Mouse (Mus musculus) cortical plate, adult 2 months (tissue): ENCODE data around the gene Snupn. TPM values are rescaled to one million over a fixed set of nuclear protein-coding genes. Genes with fewer than 3 reads are reported as not detected.
"Not testable (repeated sequence)": the region's sequence is repeated elsewhere in the genome, so short reads cannot be mapped to it uniquely, and the experiment has no call there.

Experiments used
- H3K27ac ChIP-seq: fragments of 200-500 bp; 2 replicates; pipeline ENCODE4 v1.5.1; 2012; ENCODE audit warnings: low read length, control low read depth, inconsistent platforms; ENCODE audit not compliant: insufficient read depth
- H3K4me1 ChIP-seq: fragments of 200-500 bp; 2 replicates; pipeline ENCODE4 v1.6.1; 2011; ENCODE audit warnings: low read length; ENCODE audit not compliant: control insufficient read depth, insufficient read depth
- H3K4me3 ChIP-seq: fragments of 200-500 bp; 2 replicates; pipeline ENCODE4 v1.5.1; 2011; ENCODE audit warnings: mild to moderate bottlenecking, low read length, control low read depth; ENCODE audit not compliant: insufficient read depth
- CTCF ChIP-seq: fragments of 200-500 bp; IDR thresholded peaks from 2 replicates; pipeline ENCODE4 v1.5.1; 2011; ENCODE audit warnings: mild to moderate bottlenecking, control low read depth, low read length; ENCODE audit not compliant: insufficient read depth; ENCODE audit errors: extremely low read depth
- POLR2A ChIP-seq: fragments of 200-500 bp; IDR thresholded peaks from 2 replicates; pipeline ENCODE4 v1.6.1; 2011; ENCODE audit warnings: mild to moderate bottlenecking, low read length, control low read depth; ENCODE audit not compliant: insufficient read depth; ENCODE audit errors: extremely low read depth
- polyA plus RNA-seq: library from polyadenylated mRNA; depleted of rRNA; stranded (reverse); fragments of >200 nt; gene quantifications from 2 replicates; pipeline ENCODE4 v1.2.3, GENCODE M21; 2012; rRNA removed

Gene Snupn
- polyA plus RNA-seq, 1 experiment, result 16.0 TPM

DNA sequence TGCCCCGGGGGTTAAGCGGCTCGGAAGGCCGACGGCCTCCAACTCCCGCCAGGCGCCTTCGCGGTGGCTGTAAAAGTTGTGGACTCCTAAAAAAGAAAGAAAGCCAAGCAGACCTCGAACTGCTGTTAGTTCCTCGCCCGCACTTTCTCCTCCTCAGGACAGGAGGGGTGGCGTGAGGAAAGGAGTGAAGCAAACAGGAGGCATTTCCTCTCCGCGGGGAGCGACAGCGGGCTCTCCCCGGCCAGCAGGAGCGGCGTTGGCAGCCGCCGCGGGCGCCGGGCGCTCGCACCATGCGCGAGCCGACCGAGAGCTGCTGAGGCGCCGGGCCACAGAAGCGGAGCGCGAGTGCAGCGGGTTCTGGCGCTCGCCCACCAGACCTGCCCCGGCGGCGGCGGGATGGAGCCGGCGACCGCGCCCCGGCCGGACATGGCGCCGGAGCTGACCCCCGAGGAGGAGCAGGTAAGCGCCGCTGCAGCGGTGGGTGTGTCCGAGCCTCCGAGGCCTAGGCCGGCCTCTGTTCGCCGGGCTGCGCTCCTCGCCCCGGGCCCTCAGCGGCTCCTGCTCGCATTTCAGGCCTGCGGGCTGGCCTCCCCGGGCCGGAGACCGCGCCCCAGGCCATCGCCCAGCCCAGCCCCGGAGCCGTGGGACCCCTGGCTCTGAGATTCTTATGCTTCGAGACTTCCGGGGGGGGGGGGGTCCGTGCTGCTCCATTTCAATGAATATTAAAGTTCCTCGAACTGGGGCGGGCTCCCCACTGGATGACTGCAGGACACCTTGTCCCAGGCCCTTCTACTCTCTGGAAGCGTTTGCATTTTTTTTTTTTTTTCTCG is 44.7 kb downstream of the Snupn start:
- TF ChIP-seq CTCF (no peak), POLR2A (no peak)
- Histone ChIP-seq H3K27ac (peak overlapping the region; percentile 95), H3K4me1 (no peaks in the 10 kb centered on the region; the same call in 1 of the 2 replicates), H3K4me3 (peak overlapping the region; percentile 100)

DNA sequence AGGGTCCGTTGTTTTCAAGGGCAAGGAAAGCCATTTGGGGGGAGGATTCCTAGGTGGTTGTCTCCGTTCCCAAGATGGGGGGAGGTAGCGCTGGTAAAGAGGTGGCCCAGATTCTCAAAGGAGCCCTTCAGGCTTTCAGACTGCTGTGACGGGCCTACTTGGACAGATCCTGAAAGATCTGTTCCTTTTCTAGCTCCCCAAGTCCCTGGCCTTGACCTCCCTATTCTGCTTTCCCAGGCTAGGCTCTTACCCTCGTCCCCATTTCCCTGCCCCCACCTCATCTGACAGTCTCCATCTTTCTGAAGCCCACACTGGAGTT is 45.3 kb downstream of the Snupn start:
- H3K27ac ChIP-seq, result peak overlapping the region; percentile 89
- peak overlapping the region; percentile 100 for H3K4me3 ChIP-seq
- no peaks in the 10 kb centered on the region; the same call in 1 of the 2 replicates for H3K4me1 ChIP-seq
- TF ChIP-seq CTCF (no peak), POLR2A (no peak)

DNA sequence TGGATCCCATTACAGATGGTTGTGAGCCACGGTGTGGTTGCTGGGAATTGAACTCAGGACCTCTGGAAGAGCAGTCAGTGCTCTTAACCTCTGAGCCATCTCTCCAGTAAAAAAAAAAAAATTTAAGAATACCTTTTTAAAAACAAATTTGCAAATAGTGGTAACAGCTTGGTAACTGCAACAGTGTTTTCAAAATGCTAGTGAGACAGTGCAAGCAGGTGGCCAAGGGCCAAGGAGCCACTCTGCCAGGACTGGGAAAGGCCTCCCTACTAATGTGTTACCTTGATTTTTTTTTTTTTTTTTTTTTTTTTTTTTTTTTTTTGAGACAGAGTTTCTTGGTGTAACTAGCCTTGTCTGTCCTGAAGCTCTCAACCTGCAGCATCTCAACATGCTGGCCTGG is 46.5 kb downstream of the Snupn start:
- not testable (repeated sequence) for H3K4me1 ChIP-seq, H3K4me3 ChIP-seq, H3K27ac ChIP-seq

DNA sequence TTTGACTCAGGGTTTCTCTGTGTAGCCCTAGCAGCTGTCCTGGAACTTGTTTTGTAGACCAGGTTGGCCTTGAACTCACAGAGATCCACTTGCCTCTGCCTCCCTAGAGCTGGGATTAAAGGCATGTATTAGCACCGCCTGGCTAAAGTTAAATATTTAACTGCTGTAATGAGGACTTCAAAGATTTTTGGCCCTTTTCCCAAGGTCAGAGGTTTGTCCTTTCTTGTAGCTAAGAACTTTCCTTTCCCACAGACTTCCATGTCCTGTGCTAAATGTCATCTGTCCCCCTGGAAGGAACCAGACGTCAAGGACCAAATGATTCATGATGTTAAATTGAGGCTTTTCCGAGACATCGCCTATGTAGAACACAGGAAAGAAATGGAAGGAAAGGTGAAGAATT is 52.3 kb downstream of the Snupn start:
- TF ChIP-seq POLR2A (no peak), CTCF (no peak)
- Histone ChIP-seq H3K4me3 (no peak overlapping the region), H3K27ac (no peak overlapping the region), H3K4me1 (no peaks in the 10 kb centered on the region; the same call in 1 of the 2 replicates)

DNA sequence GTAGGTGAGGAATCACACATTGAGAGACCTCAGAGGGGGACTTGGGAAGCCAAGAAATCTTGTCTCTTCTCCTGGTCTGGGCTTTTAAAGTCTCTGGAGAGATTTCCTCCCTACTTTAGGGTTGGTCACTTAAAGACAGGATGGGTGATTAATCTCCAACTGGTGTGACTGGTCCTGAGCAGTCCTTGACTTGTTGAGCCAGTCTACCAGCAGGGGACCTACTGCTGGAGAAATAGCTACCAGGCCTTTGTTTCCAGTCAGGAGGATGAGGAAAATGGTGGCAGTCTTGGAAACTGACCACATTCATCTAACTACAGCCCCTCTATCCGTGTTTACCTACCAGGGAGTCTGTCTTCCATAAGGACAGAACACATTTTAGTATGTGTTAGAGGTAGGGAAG is 61.7 kb downstream of the Snupn start:
- TF ChIP-seq CTCF (no peak), POLR2A (no peak)
- Histone ChIP-seq H3K4me1 (no peaks in the 10 kb centered on the region), H3K27ac (no peak overlapping the region), H3K4me3 (no peak overlapping the region)

DNA sequence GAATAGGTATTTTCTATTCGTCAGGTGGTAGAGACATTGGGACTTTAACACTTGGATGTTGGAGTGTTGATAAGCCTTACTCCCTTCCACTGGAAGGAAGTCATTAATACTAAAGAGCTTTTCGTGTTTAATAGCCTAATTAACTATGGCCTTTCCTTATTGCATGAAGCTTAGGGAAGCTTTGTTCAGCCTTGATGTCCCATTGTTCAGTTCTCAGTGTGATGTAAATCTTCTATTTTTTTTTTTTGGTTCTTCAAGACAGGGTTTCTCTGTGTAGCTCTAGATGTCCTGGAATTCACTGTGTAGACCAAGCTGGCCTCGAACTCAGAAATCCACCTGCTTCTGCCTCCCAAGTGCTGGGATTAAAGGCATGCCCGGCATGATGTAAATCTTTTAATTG is 62.2 kb downstream of the Snupn start:
- no peak for TF ChIP-seq POLR2A
- no peak for TF ChIP-seq CTCF
- Histone ChIP-seq H3K27ac (no peak overlapping the region), H3K4me1 (no peaks in the 10 kb centered on the region), H3K4me3 (no peak overlapping the region)

DNA sequence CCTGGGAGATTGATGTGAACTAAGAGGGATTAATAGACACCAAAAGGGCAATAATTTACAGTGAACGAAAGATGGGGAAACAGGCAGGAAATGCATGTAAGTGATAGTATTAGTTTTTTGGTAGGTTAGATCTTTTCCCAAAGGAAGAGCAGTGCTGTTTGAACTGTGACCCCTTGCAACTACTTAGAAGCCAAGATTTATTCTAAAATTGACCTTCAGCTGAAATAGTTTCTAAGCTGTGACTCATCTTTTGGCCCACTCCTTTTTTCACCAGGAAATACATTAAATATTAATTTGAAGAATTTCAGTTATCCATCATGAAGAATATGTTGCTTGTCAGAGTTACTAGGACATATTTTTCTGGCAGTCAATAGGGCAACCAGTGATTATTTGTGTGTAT is 63.1 kb downstream of the Snupn start:
- no peaks in the 10 kb centered on the region for H3K4me1 ChIP-seq
- no peak for TF ChIP-seq CTCF
- no peak for TF ChIP-seq POLR2A
- H3K4me3 ChIP-seq, result no peak overlapping the region
- no peak overlapping the region for H3K27ac ChIP-seq

DNA sequence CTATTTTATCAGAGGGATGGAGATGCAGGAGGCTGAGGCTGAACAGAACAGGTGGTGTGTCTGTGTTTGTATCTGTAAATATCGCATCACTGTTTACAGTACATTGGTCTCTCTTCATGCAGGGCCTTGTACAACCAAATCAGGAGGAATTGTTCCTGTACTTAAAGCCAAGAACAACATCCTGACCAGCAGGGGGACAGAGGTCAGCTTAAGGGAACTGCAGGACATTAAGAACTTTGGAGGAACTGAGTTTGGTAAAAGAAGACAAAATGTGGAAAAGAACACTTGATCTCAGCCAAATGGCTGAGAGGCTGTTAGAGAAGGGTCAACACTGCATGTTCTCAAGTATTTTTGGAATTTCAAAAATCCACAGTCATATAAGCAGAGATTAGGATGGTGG is 64.1 kb downstream of the Snupn start:
- TF ChIP-seq POLR2A (no peak), CTCF (no peak)
- H3K4me1 ChIP-seq, result no peaks in the 10 kb centered on the region
- no peak overlapping the region for H3K27ac ChIP-seq

DNA sequence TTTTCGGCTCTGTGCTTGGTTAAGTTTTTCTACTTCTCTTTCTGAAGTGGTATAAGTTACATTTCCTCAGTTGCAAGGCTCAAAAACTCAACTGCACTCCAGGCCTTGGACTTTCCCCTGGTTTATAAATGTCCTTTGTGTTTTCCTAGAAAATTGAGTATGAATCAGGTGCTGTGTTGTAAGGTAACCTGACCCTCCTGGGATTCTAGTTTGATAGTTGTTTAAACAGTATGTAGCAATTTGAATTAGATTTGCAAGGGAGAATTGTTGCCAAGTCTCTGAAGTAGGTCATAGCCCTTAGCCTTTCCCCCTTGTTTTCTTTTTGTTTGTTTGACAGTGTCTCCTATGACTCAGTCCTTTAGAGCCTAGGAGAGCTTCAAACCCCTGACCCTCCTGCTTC is 67.0 kb downstream of the Snupn start:
- Histone ChIP-seq H3K4me3 (no peak overlapping the region), H3K4me1 (no peaks in the 10 kb centered on the region), H3K27ac (no peak overlapping the region; the same call in 1 of the 2 replicates)
- TF ChIP-seq POLR2A (no peak), CTCF (no peak)

More for the DNA sequence above, 64.1 kb downstream of the Snupn start:
- no peak overlapping the region for H3K4me3 ChIP-seq

DNA sequence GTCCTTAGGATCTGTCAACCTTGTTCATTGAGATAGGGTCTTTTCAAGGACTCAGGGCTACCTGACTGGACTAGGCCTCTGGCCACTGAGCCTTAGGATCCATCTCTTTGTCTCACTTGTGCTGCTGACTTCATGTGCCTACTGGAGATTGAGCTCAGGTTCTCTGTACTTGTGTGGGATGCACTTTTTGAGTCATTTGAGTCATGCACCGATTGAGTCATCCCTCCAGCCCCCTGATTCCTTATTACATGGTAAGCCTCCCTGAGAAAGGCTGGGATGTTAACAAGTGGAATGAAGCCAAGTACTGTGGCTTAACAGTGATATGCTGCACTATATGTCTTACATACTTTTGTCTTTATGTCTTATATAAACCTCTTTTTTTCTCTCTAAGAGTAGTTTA is 81.1 kb downstream of the Snupn start:
- H3K27ac ChIP-seq, result peak overlapping the region; percentile 60; the same call in 1 of the 2 replicates
- TF ChIP-seq CTCF (no peak), POLR2A (0 out of 2 replicates have a peak, but pooled peaks have one; percentile 30)
- H3K4me3 ChIP-seq, result no peak overlapping the region
- peaks cover 2% of the 10 kb centered on the region; the same call in 1 of the 2 replicates for H3K4me1 ChIP-seq

Other genes starting within 250 kb of the Snupn start
- gene Lingo1, start 154.4 kb upstream of the Snupn start, polyA plus RNA-seq, result 465 and 476 TPM in 2 replicates
- 0.11 and 0.38 TPM in 2 replicates for gene Odf3l1, start 86.2 kb upstream of the Snupn start, polyA plus RNA-seq
- 12.5 and 13.3 TPM in 2 replicates for gene Cspg4, start 85.8 kb upstream of the Snupn start, polyA plus RNA-seq
- 6.4 and 7.4 TPM in 2 replicates for gene Snx33, start 22.5 kb upstream of the Snupn start, polyA plus RNA-seq
- 84.9 and 86.0 TPM in 2 replicates for gene Imp3, start 13.4 kb upstream of the Snupn start, polyA plus RNA-seq
- gene Ptpn9, start 44.0 kb downstream of the Snupn start, polyA plus RNA-seq, result 23.9 TPM in 2 replicates
- 25.1 and 27.8 TPM in 2 replicates for gene Sin3a, start 121.2 kb downstream of the Snupn start, polyA plus RNA-seq
- gene Man2c1, start 179.8 kb downstream of the Snupn start, polyA plus RNA-seq, result 234 and 251 TPM in 2 replicates
- gene Neil1, start 197.4 kb downstream of the Snupn start, polyA plus RNA-seq, result 15.3 and 16.7 TPM in 2 replicates
- gene Commd4, start 207.5 kb downstream of the Snupn start, polyA plus RNA-seq, result 184 and 186 TPM in 2 replicates